Mouse (Mus musculus) adrenal gland, postnatal 10 days (tissue): ENCODE results near the gene 1700014D04Rik. TPM values are rescaled to one million over a fixed set of nuclear protein-coding genes. Genes with fewer than 3 reads are reported as not detected.
"Not testable (repeated sequence)": the region's sequence is repeated elsewhere in the genome, so short reads cannot be mapped to it uniquely, and the experiment has no call there.

ENCODE experiments used
- DNase-seq: peaks from one replicate; pipeline ENCODE4 v3.0.0; 2021; ENCODE audit warnings: mixed read lengths
- total RNA-seq, 2 experiments: library from RNA; stranded (reverse); gene quantifications; 2 replicates each; pipeline ENCODE4 v1.2.3; 2021

1700014D04Rik gene
- total RNA-seq, 2 experiments from 2014 or later: not detected

DNA sequence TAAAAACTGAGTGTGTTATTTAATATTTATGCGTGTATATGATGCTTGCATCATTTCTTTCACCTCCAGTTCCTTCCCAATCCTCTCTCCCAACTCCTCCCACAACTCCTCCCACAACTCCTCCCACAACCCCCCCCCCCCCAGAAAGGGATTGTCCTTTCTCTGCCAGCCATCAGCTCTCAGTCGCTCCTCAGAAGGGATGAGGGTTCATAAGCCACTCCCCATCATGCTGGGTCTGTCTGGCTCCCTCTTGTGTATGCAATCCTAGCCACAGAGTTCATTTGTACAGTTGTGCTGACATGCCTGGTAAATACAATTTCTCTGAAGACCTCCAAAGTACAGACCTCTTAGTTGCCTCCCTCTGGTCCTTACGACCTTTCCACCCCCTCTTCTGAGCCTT, 11.4 kb downstream of the 1700014D04Rik start:
- no peak for DNase-seq

DNA sequence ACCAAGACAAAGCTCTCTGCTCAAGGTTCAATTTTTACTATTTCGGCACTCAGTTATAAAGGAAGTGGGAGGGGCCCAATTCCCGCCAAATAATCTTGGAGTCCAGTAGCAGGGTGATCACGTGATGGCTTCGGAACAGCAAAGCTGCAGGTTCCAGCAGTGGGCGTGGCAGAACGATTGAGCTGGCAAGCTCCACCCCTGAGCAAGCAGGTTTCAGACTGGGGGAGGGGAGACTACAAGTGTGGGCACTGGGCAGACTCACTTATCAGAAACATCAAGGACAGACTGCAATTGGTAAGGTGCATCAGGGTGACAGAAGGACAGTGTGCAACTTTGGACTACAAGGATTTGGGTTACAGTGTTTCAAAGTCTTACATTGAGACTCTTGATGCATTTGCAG, 12.2 kb downstream of the 1700014D04Rik start:
- DNase-seq: not testable (repeated sequence)

DNA sequence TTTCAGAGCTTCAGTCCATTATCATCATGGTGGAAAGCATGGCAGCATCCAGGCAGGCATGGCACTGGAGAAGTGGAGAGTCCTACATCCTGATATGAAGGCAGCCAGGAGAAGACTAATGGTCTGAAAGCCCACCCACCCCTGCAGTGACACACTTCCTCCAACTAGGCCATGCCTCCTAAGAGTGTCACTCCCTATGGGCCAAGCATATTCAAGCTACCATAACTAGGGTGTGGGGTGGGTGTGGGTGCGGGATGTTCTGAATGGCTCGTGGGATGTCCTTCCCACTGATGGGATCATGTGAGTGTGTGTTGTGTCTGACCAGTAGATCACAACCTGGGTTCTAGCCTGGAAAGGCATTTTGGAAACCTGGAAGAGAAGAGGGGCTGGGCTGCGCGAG, 12.6 kb downstream of the 1700014D04Rik start:
- no peak for DNase-seq

DNA sequence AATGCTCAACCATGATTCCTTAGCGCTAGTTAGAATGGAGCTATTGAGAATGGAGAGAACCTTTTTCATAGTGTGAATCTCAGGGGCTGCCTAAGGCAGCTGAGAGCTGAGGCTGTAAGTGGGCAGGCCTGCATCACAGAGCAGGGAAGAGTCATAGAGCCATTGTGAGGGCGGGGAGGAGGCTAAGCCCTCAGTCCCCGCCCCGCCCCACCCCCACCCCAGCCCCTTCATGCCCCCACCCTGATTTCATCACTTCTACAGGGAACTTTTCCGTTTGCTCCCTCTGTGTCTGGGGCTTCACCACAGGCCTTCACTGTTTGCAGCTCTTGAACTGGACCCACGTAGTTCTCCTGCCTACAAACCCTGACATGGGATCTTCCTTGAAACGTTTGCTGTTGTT, 14.9 kb downstream of the 1700014D04Rik start, which contains the start of gene Spata31d1d:
Gene Spata31d1d, minus strand, starts transcription at position 101 of the 400 bp plus-strand sequence.
- no peak for DNase-seq

DNA sequence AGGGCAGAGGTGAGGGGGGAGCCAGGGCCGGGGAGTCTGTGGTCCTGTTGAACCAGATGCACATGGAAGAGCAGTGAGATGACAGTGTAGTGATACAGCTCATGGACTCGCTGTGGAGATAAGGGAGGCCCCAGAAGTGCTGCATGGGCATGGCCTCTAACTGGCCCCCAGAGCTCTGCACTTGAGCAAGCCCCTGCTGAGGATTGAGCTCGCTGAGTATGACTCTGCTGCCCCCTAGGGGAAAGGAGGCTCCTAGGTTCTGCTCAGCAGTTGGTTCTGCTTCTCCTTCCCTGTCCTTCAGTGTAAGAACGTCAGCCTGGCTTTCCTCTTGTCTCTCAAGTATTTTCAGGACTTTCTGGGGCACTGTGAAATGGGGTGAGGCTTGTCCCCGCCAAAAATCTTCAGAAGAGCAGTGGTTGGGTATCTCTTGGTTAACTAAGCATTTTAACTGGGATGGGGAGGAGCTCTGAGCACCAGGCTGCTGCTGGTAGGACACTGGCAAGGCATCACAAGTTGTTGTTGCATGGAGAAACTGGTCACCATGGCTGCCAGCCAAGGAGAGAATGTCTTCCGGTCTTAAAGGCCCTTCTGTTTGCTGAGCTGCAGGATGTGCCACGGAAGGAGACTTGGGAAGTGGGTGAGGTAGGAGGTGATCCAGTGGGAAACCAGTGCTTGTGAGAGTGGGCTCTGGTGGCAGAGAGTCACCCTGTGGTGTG, 18.0 kb downstream of the 1700014D04Rik start:
- peak; percentile 88 for DNase-seq

DNA sequence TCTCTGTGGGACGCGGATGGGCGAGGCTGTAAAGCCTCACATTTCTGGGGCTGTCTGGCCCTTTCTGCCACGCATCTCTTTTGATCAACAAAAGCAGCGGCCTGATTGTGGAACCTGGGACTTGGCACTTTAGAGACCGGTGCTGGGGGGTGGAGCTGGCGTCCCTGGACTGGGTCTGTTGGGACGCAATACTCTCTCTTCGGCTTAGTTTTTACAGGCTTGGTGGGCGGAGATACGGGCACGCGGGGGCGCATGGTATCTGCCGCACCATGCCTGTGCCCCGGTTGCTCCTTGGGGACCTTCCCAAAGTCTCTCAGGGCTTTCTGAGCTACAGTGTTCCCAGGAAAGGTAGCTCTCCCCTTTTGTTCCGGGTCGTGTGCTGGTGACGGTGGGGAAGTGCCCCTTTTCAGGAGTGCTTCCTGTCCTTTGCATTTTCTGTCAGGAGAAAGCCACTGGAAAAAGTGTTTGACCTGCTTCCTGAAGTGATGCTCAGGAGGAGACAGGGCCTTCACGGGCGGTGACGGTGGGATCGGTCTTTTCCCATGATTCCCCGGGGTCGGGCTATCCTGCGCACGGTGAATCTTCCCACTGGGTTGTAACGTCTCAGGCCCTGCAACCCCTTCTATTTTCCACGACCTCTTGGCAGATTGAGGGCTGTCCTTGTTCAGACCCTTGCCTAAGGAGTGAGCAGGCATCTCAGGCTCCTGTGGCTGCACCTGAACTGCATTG, 20.2 kb downstream of the 1700014D04Rik start:
- DNase-seq: peak; percentile 20

DNA sequence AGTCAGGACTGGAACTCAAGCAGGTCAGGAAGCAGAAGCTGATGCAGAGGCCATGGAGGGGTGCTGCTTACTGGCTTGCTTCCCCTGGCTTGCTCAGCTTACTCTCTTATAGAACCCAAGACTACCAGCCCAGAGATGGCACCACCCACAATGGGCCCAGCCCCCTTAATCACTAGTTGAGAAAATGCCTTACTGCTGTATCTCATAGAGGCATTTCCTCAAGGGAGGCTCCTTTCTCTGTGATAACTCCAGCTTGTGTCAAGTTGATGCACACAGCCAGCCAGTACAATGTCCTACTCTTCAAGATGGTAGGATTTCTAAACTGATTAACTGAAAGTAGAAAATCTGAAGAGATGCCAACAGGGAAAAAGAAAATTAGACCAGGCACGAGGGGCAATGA, 24.5 kb downstream of the 1700014D04Rik start:
- not testable (repeated sequence) for DNase-seq

DNA sequence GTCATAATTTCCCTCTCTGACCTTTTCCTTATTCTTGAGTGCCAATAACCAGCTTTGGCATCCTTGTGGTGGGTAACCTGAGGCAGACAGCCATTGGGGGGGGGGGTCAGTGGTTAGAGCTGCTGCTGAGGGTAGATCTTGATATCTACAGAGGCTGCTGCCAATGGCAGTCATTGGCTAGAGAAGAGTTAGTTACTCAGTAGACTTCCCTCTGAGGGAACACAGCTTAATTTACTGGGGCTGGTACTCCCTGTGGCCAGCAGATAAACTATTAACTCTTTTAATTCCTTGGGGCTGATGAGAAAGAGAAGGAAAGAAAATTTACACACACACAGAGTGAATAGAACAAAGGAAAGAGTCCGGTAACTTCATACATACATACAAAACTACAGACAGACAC, 27.1 kb downstream of the 1700014D04Rik start:
- no peak for DNase-seq

DNA sequence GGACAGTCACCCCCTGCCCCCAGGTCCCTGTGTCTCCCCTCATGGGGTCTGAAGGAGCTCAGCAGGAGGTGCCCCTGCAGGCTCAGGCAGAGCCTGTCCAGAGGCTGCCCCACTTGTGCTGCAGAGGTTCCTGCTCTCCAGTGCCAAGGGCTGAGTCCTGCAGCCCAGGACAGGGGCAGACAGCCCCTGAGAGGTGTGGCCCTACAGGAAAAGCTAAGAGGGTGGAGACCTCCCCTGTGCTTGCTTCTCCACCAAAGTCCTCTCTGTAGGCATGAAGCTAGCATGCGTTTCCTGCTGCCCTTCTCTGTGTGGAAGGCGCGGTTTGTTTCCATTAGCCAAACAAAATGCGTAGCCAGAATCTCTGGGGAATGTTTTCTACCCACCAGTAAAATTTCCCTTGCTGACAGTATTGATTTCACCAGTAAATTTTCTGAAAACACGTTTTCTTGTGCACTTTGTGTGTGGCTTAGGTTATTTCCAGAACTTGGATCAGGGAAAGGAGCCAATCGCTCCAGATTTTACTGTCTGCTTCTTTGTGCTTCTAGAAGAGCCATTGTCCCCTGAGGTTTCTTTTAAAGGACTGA, 27.6 kb downstream of the 1700014D04Rik start:
- DNase-seq: peak; percentile 18

DNA sequence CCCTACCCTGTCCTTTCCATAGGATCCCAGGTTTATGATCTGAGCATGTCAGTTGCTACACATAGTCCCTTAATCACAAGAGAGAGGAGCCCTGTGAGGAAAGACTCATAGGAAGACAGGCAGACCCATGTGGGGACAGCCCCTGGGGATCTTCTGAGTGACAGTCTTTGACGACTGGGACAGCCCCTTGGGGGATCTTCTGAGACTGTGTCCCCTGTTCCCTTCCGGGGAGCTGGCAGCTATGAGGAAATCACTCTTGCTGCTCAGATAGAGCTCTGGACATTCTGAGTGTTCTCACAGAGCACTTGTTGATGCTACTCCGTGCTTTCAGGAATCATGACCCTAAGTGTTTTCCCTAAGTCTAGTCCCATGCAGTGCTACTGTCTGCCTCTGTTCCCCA, 32.8 kb downstream of the 1700014D04Rik start:
- no peak for DNase-seq

DNA sequence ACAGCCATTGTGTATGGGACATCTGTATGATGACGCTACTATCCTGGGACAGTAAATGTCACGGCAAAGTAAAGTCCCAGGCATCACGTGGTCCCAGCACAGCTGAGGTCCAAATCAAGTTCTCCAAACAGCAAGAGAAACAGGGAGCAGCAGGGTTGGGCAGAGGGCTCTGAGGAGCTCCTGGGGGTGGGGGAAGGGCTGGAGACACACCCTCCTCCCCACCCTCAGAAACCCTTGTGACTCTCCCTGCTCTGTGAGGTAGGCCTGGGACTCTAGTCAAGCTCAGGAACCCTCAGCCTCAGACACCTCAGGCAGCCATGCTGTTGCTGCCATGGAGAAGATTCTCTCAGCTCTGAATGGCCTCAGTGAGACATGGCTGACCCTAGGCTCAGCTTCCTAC, 34.6 kb downstream of the 1700014D04Rik start, which contains the start of gene Spata31d1b:
Gene Spata31d1b, plus strand, starts transcription at position 301 of the 400 bp plus-strand sequence.
- not testable (repeated sequence) for DNase-seq

DNA sequence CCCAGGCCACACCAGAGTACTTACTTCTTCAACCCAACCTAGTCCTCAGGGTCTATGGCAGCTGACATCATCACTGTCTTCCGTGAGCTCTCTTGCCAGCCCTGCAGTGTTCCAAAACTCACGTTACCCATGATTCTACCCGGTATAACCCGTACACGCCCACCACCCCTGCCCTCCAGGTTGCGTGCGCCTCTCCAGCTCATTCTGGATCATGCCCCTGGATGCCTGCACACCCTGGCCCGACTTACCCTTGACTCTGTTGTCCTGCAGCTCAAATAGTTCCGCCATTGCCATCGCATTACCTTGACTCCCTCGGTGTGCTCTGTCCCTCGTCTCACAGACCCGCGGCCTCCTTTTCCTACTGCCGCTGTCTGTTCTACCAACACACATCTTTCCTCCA, 36.3 kb downstream of the 1700014D04Rik start, which contains the start of gene Spata31d1a:
Gene Spata31d1a, minus strand, starts transcription at position 101 of the 400 bp plus-strand sequence.
- no peak for DNase-seq

DNA sequence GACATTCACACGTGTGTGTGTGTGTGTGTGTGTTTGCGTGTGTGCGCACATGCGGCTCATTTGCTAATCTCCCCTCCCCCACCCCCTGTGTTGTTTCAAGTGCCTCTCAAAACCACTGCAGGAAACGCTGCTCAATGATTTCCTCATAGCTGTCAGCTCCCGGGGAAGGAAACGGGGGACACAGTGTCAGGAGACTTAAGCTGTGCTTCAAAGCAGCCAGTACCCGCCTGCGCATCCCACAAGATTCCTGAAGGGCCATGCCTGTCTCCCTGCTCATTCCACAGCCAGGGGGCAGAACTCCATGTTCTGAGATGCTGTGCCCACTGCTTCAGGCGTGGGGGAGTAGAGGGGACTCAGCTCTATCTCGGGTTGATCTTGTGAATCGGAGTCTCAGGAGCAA, 42.0 kb downstream of the 1700014D04Rik start:
- DNase-seq: no peak

DNA sequence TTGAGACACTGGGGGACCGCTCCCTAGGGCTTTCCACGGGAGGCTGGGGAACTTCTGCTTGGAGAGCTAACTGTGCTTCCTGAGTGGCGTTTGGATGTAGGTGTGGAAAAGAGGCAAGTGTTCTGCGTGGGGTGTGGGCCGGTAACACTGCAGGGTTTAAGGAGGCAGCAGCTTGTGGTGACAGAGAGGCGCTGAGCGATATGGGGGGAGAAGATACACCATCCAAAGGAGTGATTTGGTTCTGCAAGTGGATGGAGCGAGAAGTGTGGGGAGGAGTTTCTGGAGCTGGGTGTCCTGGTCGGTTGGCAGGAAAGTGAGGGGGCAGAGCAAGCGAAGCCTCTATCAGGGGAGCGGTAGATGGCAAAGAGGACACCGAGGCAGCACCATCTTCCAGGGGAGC, 43.0 kb downstream of the 1700014D04Rik start:
- no peak for DNase-seq

DNA sequence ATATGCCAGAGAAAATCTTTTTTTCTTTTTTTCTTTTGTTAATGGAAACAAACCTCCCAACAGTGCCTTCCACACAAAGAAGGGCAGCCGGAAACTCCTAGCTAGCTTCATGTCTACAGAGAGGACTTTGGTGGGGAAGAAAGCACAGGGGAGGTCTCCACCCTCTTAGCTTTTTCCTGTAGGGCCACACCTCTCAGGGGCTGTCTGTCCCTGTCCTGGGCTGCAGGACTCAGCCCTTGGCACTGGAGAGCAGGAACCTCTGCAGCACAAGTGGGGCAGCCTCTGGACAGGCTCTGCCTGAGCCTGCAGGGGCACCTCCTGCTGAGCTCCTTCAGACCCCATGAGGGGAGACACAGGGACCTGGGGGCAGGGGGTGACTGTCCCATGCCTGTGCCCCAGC, 46.4 kb downstream of the 1700014D04Rik start:
- DNase-seq: not testable (repeated sequence)

DNA sequence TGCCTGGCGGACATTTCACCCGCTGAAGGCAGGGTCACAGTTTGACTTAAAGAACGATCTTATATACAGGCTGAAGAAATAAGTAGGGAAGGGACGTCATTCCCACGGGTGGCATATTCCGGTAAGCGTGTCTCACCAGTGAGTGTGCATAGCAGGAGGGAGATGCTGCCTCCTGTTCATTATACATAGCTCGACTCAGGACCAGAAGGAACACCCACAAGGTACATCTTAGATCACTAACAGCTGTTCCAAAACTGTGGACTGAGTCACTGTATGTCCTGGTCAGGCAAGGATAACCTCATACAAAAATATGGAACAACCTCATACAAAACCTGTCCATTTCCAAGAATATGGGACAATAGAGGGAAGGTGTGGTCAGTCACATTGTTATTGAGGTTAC, 47.4 kb downstream of the 1700014D04Rik start:
- no peak for DNase-seq

DNA sequence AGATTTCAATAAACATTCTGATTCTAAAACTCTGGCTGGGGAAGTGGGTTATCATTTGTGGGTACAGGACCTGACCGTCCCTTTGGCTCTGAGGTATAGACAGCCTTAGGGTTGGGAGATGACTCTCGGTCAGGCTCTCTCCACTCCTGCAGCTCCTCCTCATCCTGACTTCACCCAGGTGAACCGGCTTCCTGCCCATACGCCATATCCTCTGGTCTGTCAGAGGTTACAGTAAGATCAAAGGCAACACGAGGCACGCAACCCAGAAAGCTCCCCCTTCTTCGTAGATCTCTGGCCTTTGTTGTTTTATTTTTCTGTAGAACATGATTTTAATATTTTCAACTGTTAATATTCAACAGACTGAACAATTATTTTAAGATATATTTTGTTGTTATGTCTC, 50.8 kb downstream of the 1700014D04Rik start:
- DNase-seq: no peak

DNA sequence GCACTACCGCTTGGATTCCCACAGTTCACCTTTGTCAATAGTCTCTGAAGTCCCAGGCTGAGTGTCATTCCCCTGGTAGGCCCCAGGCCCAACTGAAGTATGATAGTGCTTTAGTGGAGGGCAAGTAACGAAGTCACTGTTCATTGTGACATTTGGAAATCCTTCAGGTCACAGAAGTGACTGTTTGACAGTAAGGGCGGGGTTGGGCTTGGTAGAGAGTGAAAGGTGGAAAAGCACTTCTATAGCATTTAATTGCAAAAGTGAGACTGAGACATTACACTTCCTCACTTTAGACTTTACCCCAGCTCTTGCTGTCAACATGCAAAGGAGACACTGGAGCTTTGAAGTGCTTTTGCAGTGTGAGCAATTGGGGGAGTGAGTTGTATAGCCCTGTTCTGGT, 52.5 kb downstream of the 1700014D04Rik start, which contains the start of gene 4921517D22Rik:
Gene 4921517D22Rik, minus strand, starts transcription at position 101 of the 400 bp plus-strand sequence.
- DNase-seq: no peak

DNA sequence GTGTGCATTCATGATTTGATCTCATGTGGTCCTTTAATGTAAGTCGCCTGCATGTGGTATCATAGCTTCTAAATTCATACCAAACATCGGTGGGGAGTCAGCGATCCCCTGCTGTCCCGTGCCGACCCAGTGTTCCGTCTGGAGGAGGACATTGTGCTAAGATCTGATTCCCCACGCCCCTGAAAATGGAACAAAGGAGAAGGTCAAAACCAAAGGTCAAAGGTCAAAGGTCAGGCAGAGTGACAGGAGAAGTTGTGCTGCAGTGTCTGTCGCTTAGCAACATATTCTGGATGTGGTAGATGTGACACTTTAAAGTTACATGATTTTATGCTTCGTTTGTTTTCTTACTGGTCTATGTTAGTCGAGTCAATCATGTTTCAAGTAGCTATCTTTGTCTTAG, 55.1 kb downstream of the 1700014D04Rik start:
- no peak for DNase-seq
